Mouse (Mus musculus): ENCODE measurements at regions not wholly inside any gene's neighbourhood (a gene's known extent, or its start where the extent isn't known, plus 50 kb on each side); places are given as distances from the start of the nearest gene placed in this dataset.

DNA sequence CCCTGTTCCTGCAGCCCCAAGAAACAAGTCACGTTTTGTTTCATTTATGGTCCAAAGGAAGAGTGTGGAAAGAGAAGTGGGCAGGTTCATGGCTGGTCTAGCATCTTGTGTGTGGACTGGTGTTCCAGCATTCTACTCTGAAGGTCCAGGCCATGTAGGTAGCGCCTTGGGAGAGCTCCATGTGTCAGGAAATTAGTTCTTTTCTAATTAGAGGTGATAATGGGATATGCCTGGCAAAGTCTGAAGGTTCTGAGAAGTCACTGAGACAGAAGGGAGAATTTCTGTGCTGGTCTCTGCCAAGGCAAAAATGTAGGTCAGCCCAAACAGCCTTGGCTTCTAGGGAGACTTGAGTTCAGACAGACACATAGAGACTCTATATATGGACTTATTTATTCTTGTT lies 61.5 kb downstream of the Gpr6 start:
- TF ChIP-seq CTCF (IDR thresholded peaks at IDR 0.05; ENCODE audit: borderline replicate concordance, insufficient read depth, low read depth, low read length) (no peak), POLR2A (IDR thresholded peaks at IDR 0.05; ENCODE audit: borderline replicate concordance, insufficient read depth, low read length) (no peak)

Measured in cerebellum, adult 2 months (tissue).